Mouse (Mus musculus) brain, embryonic 14.5 days (tissue): ENCODE measurements at regions not wholly inside any gene's neighbourhood (a gene's known extent, or its start where the extent isn't known, plus 50 kb on each side); places are given as distances from the start of the nearest gene placed in this dataset.

Source experiments
- CTCF ChIP-seq: fragments of 200-500 bp; IDR thresholded peaks from 2 replicates; pipeline ENCODE4 v1.5.1; 2012; ENCODE audit warnings: inconsistent platforms, mild to moderate bottlenecking, moderate library complexity, borderline replicate concordance; ENCODE audit not compliant: insufficient read depth, insufficient read length; ENCODE audit errors: extremely low read depth
- POLR2A ChIP-seq: fragments of 200-500 bp; IDR thresholded peaks from 2 replicates; pipeline ENCODE4 v1.6.1; 2012; ENCODE audit warnings: mild to moderate bottlenecking, inconsistent platforms, borderline replicate concordance; ENCODE audit not compliant: poor library complexity, insufficient read depth, insufficient read length, severe bottlenecking; ENCODE audit errors: extremely low read depth

DNA sequence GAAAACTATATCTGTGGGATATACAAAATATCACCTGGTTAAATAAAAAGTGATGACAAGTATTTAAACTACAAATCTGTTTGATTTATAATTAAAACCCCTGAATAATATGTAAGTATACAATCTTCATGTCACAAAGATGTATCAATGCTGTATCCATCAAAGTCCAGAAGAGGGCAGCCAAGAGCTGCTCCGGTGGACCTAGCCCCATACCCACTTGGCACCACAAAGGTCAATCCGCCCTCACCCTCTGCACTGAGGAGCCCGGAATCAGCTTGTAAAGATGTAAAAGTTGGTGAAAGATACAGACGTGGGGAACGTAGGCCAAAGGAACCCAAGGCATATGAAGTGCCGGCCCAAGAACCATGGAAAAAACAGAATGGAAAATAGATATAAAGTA is 123.1 kb upstream of the Slc22a22 start:
- TF ChIP-seq CTCF (peak; percentile 86), POLR2A (no peak)
